Mouse (Mus musculus) heart, adult 9 months (tissue): Measurements from ENCODE around the gene Emilin2.
A peak's percentile ranks its signal among the peaks of the same experiment; 100 is the strongest.

ENCODE experiments used
- DNase-seq, 2 experiments: peaks; one replicate each; pipeline ENCODE4 v3.0.0; 2022; ENCODE audit warnings: low spot score in 2 of 2

Gene Emilin2

DNA sequence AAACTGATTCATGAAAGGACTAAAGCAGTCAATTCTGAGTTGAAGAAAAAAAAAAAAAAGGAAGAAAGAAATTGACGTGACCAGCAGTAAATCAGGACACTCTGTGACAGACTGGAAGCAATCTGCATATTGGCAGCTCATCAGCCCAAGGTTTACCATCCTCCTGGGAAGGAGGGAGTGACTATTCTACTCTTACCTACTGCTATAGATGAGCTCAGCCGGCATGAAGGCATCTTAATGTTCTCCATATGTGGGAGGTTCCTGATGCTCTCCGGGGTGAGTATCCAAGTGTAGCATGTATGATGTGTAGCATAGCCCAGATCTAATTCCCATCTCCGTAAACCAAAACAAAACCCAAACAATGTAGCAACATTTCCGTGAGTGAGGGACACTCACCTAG is 10.4 kb downstream of the Emilin2 start:
- DNase-seq = no peak

DNA sequence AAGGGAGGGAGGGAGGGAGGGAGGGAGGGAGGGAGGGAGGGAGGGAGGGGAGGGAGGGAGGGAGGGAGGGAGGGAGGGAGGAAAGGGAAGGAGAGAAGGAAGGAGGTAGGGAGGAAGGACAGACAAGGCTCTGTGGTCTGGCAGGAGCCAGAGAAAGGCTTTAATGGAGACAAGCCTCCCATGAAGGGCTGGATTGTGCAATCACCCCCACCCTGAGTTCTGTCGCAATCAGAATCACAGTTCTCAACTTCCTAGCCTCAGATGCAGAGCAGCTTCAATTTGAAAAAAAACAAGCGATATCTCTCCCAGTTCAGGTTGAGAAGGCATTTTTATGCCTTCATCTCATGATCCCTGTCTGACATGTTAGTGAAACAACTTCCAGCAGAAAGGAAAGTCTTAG is 11.4 kb downstream of the Emilin2 start:
- peak; percentile 65 to 79 for DNase-seq

DNA sequence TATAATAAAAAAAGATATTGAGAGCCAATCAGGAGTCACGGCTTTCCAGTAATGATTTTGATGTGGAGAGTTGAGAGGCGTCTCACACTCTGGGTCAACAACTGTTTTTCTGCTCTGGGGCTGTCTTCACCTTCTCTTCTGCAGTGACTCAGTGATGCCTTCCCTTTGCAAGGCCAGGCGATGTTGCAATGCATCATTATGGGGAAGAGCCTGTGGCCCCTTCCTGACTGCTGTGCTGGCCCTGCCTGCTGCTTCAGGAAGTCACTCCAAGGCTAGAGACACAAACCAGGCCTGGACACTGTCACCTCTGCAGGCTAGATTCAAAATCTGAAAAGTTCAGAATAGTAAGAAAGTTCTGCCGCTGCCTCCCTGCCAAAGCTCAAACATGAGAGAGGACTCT is 11.9 kb downstream of the Emilin2 start:
- DNase-seq = peak; percentile 51 to 58

DNA sequence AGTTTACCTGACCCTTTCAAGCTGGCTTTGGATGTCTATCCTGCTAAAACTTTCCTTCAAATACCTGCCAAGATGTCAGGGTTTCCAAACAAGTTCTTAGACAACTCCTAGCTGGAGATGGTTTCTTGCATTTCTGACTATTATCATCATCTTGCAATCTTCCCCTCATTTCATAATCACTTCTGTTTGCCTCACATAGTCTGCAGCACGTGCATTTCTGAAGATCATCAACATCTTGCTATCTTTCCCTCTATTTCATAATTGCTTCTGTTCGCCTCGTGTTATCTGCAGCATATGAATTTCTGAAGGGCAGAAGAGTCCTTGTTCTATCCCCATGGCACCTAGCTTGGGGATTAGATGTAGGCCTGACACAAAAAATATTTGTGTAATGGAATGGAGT is 17.2 kb downstream of the Emilin2 start:
- DNase-seq = no peak

DNA sequence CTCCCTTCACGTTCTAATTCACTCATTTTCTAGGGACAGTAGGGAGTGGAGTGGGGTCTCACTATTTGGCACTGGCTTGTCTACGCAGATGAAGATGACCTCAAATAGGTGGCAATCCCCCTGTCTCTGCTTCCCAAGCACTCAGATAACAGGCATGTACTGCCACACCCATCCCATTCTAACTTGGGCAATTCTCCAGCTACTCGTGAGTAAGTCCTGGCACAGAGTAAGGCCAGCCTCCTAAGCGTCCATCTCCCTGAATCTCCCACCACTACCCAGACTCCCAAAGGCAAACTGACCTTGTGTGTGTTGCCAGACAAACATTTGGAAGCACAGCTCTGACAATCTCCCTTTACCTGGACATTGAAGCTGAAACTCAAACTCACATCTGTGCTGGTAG is 18.9 kb downstream of the Emilin2 start:
- DNase-seq = peak in 1 of 2 experiments; percentile 32

DNA sequence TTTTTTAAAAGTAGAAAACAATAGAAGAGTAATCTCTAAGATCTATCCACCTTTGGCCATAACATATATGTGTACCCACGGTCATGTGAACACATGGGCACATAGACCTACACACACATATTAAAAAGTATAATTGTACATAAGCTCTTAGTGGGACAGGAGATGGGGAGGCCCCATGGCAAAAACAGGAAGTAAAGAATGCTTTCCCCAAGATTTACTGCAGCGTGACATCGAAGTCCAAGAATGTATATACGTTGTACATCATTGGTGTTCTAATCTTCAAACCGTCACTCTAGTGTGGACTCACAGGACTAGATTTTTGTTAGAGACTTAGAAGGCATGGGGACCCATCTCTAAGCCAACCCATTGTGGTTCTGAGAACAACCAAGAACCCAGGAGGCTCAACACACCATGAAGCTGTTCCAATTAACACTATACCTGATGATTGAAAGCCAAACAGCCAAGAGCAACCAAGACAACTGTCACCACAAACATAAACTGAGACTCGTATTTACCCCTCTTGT is 19.8 kb downstream of the Emilin2 start:
- no peak for DNase-seq

DNA sequence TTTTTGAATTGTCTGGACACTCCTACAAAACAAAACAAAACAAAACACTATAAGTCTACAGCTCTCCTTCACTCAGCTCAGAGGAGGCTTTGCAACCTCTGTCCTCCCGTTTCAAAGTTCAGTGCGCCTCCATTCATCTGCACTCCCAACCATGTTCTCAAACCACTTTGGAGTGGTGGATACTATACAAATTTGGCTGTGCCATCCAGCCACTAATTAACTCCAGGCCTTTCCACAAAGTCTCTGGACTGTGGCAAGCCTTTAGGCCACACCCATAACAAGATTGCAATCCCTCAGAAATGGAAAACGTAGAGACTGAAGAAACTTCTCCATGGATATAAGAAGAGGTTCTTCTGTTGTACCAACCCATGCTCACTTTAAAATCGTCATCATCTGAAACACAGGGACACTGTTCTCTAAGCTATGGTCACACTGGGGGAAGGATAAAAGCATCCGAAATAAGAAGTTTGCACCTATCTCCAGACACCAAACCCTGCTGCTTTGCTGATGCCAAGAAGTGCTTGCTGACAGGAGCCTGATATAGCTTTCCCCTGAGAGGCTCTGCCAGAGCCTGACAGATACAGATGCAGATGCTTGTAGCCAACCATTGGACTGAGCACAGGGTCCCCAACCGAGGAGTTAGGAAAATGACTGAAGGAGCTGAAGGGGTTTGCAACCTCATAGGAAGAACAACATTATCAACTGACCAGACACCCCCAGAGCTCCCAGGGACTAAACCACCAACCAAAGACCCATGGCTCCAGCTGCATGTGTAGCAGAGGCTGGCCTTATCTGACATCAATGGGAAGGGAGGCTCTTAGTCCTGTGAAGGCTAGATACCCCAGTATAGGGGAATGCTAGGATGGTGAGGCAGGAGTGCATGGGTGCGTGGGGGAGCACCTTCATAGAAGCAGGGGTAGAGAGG is 21.0 kb downstream of the Emilin2 start:
- DNase-seq = no peak

DNA sequence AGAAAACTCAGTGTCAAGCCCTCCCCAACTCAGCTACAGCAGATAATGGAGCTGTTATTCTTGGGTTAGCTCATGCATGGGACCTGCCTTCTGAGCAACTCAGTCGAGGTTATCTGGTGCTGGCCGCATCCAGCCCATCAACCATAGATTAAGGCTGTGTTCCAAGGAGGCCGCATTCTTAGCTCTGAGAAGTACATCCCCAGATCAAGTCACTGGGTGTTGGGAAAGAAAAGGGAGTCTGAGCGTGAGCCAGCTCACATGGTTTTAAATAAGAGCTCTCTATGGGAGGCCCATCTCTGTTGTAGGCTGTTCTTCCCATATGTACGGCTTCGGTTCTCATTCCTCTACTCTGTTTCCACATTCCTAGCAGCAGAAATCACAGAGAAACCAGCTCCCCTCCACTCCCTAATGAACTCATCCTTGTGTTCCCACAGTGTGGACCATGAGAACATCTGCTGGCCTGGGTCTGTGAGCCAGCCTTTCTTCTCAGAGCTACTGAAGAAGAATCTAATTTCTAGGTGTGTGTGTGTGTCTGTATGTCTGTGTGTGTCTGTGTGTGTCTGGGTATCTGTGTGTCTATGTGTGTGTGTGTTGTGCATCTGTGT is 22.1 kb downstream of the Emilin2 start:
- no peak for DNase-seq

DNA sequence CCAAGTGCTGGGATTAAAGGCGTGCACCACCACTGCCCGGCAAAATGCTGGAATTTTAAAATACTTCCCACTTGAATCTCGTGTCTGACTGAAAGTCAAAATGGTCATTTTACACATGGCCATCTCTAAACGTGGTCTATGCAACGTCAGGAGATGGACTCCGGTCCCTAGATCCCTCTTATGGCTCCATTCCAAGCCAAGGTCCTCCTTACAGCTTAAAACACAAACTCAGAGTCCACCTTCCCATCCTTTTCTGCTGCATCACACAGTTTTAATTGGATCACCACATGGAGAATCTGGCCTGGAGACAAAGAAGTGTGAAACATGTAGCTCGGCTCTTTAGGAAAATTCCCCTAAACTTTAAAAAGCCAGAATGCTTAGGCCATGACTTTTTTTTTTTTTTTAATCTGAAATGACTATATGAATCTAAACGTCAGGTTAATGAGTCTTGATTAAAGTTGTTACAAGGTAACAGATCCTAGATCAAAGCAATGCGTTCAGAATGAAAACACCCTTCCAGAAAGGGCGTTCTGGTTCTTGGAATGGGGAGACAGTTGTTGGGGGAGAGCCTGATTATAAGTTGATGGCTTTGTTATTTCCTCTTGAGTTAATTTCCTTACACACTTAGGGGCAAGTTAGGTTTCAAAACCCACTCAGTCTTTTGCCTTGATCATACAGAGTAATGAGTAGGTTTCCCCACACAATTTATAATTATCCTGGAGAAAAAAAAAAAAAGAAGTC is 22.8 kb downstream of the Emilin2 start:
- DNase-seq = no peak

DNA sequence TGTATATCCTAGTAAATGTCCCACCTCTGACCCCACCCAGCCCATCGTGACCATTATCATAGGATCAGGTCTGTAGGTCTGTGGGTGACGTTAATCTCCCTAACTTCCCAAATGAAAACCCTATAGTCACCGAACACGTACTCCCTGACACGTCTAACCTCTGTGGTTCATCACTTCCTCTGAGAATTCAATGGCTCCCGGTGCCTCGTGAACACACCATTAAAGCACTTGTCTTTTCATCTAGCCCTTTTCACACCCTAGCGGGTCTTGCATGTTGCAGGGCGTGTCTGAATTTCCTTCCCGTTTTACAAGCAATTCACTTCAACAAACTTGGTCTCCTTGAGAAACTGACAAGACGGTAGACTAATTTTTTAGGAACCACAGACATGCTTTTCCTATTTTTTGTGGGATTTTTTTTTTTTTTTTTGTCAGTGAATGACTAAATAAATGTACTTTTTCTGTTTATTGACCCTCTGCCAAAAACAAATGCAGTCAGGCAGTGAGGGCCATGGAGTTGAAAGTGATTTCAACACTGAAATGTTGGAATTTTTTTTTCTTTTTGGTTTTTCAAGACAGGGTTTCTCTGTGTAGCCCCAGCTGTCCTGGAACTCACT is 23.5 kb downstream of the Emilin2 start:
- DNase-seq = peak in 1 of 2 experiments; percentile 47

DNA sequence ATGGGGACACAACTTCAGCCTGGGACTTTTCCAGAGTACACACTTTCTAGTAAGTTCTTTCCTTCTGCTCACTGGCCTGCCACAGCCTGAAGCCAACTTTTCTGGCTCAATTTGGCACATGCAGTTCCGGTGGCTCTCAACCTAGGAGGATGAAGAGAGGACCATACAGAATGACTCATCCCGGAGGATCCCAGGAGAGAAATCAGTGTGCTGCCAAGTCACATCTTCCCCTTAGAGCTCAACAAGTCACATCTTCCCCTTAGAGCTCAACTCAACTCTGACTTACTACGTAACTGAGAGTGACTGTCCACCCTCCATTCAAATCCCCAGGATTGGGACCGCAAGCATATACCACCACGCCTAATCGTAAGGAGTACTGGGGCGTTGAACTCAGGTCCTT is 24.2 kb downstream of the Emilin2 start:
- no peak for DNase-seq

DNA sequence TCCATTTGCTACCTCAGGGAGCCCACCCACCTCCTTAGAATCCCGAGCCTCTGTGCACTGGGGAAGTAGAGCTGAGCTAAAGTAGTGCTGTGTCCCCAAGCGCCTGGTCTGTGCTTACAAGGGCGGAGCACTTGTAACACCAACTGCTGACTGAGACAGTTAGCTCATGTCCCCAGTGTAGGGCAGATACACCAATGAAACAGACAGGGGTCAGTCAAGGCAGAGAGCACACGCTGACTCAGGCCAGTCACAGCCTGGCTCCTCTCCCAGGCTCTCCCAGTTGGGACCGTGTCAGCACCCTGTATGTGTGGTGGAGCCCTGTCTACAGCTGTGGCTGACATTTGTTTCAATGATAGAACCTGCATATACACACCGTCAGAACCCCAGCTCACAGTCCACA is 25.8 kb downstream of the Emilin2 start:
- DNase-seq = peak; percentile 77 to 86

DNA sequence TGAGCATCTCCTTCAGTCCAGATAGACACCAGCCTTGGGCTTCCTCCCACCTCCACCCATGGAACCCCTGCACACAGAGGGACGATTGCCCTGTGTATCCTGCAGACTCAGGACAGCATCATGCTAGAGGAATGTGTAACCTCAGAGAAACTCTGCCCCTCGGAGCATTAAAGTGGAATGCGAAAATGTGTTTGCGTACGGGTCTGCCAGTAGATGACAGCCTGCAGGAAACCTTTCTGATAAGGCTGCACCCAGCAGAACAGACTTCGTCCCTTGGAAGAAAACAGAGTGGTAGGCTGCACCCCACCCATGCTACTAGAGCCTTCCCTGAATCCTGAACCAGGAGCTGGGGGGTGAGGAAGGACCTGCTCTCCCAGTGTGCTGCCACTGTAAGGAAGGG is 26.9 kb downstream of the Emilin2 start:
- no peak for DNase-seq

DNA sequence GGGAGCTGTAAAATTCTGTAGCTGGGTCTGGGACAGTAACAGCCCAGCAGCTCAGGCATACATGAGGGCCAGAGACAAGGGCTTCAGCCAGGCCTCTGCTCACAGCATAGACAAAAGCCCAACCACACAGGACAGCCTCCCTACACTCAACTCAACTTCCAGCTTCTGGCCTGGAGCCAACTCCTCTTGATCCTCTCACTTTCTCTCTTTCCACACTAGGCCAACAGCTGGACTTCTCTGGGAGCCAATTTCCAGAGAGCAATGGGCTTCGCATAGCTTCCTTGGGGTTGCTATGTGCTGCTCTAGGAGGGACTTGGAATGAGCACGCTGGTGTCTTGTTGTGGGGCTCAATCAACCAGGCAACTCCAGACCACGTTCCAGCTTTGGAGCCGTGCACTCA is 28.5 kb downstream of the Emilin2 start:
- DNase-seq = peak; percentile 75 to 81

DNA sequence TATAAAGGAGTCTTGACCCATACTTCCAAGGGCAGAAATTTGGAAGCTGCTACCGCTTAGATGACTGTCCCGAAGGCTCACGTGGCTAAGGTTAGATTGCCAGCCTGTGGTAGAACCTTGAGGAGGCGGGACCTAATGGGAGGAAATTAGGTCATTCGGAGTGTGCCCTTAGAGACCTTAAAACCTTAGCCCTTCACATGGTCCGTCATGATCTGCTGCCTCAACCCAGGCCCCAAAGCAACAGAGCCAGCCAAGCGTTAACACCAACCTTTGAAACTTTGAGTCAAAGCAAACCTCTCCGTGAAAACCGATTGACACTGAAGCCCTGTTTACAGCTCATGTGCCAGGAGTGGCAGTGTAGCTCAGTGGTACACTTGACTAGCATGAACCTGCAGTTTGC is 29.1 kb downstream of the Emilin2 start:
- no peak for DNase-seq

DNA sequence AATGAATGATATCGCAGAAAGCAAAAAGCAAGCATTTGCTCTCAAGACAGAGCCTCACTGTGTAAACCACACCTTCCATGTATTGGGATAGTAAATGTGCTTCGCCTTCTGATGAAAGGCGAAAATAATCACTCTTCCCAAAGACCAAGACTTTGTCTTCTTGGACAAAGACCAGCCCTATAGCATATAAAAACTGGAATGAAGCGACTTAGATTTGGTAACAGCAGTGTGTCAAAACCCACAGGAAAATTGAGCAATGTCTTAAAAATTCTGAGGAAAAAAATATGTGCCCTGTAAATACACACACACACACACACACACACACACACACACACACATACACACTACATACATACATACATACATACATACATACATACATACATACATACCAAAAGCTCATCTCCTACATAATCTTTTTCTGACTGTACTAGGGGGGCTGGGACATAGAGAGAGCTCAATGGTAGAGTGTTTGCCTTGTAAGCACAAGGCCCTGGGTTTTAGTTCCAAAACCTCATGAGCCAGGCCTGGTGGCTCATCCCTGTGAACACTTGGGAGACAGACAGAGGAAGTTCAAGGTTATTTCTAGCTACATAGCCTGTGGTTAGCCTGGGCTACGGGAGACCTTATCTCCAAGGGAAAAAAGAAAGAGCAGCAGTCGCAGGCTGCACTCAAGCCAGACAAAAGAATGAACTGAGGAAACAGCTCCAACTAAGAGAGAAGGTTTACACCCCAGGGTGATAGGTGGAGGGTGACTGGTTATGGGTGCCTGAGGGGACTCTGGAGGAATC is 33.9 kb downstream of the Emilin2 start:
- DNase-seq = no peak

DNA sequence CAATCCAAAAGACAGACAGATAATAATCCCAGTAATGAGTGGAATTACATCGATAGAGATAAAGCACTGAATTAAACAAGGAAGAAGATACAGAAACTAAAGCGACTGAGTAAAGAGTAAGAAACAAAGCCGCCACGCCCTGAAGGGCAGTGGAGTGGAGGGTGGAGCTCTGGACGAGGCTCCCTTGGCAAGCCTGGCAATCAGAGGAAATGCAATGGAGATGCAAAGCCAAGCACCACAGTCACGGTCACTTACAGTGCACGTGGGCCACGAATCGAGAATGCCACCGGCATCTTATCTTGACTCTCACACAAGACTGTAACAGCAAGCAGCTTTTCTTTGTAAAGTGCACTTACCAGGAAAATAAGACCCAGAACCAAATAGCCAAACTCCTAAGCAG is 35.0 kb downstream of the Emilin2 start:
- DNase-seq = no peak

DNA sequence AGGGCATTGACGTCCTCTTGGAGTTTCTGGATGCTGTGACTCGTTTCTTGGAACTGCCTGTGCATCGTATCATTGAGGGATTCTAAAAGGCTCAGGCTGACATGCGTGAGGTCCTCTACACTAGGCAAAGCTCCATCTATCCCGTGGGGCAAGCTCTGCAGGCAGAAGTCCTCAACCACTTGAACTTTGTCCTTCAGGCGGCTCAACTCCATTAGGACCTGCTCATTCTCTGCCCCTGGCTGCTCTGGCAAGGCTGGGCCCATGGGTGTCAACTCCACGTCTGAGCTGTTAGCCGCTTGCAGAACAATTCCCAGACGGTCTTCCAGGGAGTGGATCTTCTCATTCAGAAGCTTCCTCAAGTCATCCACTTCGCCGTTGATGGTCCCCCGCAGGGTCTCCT is 37.9 kb downstream of the Emilin2 start:
- DNase-seq = no peak

DNA sequence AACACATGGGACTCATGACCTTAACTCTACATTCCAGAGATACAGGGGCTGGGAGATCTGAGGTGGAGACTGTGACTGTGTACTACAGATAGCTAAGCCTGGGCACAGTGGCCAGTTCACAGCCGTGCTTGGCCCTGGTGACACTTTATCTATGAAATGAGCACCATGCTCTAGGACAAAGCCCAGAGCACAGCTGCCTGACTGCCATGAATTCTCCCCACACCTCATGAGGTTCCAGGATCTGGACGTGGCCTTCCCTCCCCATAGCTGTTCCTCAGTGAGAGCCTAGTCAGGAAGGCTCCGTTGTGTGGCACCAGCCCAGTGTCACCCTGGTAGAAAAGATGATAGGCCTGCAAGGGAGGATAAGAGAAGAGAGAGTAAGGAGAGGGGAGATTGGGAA is 43.2 kb downstream of the Emilin2 start:
- peak; percentile 63 to 70 for DNase-seq

DNA sequence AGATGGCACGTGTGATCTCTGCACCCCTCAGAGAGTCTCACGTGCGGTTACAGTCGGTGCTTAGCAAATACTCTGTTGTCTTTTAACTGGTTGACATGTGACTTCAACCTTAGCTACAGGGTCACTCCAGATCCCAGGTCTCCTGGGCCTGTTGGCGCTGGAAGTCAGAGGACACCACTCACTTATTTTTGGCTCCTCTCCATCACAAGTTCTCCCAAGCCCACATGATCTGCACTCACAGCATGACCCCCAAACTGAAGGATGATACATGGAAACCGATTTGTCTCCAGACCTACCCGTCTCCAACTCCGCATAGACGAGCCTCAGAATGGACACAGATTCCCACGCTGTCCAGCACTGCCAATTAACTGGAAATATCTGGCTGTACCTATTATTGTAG is 43.6 kb downstream of the Emilin2 start:
- no peak for DNase-seq

DNA sequence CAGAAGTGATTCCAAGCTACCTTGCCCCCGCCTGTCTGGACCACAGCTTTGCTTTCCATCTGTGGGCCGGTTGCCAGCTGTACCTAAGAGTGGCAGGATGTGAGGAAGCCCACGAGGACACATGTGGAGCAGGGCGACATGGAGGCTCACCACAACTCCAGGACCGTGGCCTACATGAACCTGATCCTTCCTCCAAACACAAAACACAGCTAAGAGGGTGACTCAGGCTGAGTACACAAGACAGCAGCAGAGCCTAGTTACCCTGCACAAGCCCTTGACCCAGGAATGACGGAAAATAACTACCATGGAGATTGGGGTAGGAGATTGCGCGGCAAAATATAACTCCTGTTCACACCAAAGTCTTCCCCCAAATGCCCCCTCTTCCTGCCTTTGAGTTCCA is 44.4 kb downstream of the Emilin2 start:
- DNase-seq = no peak
